Mouse (Mus musculus): ENCODE measurements around the gene Pear1.

Gene Pear1

DNA sequence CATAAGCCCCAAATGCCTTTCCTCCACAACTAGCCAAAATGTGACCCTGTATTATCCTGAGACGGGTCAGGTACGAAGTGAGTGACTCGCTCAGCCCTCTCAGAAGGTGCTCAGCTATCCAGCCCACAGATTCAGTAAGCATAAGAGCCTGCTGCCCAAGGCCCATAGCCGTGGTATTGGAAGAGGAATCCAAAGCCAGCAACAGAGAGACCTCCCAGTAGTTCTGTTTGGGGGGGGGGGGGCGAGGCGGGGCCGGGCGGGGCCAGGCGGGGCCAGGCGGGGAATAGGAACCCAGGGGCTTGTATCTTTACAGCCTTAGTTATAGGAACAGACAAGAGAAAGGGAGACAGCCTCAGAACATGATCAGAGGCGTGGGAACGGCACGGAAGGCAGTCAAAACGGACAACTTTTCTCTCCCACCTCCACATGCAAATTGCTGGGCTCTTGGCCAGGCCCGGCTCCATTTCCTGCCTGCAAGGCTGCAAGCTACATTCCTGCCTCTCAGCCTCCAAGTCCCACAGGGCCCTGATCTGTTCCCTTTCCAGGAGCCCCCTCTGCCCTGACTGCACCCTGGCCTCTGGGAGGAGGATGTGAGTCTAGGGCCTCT is 60.3 kb downstream of the Pear1 start:
- peak; percentile 68 for DNase-seq

DNA sequence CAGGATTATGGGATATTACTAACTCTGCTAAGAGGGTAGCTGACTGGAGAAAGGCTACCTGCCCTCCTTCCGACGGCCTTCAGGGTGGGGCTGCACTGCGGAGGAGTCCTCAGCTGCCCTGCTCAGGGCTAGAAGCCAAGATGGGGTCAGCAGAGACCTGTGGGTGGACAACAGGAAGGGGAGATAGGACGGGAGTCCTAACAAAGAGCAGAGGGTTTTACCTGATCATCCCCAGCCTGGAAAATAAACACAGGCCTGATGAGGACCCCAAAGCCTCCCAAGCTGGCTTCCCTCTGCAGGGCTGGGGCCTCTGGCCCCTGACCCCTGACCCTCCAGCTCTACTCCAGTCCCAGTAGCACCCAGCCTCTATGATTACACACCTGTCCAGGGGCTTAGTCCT is 60.9 kb downstream of the Pear1 start:
- no peak for DNase-seq

DNA sequence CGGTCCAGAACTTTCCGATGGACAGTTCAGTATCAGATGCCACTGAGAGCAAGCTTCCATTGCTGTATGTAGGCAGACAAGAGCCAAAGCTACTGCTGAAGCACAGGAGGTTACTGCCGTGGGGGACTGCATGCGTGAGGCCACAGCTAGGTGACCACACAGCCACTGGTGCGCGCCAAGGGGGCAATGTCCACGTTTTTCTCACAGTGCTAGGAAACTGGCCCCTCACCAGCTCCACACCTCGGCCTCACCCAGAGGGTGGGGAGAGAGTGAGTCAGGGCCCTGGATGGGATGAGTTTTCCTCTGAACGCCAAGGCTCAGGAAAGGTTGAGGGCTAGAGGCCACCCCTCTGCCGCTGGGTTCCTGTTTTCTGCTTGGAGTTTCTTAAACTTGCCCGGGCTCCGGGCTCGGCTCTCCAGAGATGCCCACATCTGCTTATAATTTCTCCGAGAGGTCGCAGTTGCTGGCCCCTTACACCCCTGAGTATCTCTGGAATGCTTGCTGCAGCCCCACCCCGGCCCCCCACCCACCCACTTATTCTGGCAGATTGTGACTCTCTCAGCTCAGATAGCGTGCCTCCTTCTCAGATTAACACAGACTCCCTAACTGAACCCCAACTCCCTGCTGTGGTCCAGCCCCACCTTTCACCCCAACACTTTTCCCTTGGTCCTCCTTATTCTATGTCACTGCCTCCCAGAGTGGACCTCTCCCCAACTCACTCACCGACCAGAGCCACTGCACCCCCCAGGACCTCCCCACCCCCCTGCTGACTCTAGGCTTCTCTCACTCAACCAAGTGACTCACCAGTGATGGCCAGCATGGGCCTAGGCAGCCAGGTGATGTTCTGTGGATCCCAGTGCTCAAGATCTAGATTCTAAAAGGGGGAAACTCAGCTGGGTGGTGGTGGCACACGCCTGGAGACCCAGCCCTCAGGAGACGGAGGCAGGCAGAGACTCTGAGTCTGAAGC is 62.4 kb downstream of the Pear1 start:
- DNase-seq = peak; percentile 54

DNA sequence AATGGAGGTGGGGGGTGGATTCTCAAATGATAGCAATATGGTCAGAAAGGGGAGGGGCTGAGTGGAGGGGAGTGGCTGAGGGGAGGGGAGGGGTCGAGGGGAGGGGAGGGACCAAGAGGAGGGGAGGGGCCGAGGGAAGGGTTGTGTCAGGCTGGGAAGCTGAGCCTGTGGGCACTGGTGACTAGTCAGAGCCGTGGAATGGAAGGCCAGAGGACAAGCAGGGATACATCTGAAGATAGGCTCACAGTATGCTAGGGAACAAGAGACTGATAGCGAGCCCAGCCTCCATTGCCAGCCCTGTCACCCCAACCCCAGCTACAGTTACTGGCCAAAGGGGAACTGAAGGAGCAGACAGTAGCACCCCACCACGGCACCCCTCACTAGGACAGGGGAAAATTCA is 65.5 kb downstream of the Pear1 start:
- DNase-seq = peak; percentile 38

DNA sequence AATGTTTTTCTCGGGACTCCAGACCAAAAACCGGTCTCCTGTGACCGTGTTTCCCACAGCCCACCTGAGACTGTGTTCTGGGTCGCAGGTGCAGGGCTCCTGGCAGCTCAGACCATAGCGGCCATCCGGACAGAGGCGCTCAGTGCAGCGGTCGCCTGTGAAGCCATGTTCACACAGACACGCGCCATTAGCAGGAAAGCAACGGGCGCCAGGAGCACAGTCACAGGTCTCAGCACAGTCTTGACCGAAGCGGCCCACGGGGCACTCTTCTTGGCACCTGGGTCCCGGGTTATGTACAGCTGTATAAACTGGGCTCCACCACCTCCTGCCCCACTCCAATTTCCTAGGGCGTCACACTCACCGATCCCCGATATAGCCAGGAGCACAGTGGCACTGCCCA is 67.6 kb downstream of the Pear1 start:
- DNase-seq = no peak

DNA sequence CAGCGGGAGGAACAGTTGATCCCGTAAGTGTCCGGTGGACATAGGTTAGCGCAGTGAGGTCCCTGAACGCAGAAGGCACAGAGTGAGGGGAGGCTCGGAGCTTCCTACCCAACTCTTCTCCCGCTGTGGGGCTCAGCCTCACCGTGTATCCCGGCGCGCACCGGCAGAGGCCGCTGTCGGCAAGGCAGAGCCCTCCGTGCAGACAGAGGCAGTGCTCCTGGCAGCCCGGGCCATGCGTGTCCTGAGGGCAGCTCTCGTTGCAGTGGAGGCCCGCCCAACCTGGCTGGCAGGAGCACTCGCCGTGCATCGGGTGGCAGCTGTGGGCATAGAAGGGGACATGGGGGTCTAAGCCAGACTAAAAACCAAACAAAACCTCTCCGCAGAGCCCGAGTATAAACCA is 68.1 kb downstream of the Pear1 start:
- peak; percentile 89 for DNase-seq

DNA sequence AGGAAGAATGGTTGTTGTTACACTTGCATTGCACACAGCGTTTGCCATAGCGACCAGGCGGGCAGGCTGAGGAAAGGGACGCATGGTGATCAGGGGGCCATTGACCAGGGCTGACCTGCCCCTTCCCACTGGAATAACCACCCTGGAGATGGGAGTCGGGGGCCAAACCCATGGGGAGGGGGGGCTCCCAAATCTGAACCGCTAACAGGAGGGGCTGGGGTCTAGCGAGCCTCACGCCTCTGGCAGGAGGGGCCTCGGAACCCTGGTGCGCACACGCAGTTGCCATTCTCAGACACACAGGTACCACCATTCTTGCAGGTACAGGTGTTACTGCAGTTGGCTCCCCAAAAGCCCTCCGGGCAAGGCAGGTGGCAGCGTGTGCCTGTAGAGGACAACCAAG is 70.3 kb downstream of the Pear1 start:
- DNase-seq = no peak

DNA sequence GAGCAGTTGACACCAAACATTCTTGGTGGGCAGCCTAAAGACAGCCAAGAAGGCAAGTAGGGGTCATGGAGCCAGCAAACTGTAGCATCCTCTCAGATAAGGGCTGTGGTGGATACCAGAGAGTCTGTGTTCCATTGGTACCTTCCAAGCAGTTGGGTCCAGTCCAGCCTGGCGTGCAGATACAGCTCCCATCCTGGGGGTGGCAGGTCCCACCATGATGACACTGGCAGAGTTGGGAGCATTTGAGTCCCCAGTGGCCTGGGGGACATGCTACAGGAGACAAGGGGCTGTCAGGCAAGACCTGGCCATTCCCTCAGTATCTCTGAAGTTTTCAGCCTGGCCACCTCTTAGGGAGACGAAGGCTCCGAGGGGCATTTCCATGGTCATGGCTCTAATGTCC is 71.5 kb downstream of the Pear1 start:
- no peak for DNase-seq

DNA sequence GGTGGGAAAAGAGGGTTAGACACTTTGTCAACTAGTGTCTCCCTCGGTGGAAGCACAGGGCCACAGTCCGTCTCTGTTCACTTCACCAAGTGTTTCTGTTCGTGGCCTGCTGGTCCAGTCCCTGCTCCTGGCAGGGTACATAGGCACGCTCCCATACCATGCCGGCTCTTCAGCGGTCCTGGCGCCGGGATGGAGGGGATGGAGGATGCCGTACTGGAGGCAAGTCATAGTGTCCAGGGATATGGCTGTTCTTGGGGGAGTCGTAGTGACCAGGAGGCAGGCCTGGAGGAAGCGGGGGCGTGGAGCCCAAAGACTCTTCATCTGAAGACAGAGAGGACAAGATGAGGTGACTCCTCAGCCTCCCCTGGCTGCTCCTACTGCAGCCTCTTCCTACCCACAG is 74.1 kb downstream of the Pear1 start:
- DNase-seq = no peak

DNA sequence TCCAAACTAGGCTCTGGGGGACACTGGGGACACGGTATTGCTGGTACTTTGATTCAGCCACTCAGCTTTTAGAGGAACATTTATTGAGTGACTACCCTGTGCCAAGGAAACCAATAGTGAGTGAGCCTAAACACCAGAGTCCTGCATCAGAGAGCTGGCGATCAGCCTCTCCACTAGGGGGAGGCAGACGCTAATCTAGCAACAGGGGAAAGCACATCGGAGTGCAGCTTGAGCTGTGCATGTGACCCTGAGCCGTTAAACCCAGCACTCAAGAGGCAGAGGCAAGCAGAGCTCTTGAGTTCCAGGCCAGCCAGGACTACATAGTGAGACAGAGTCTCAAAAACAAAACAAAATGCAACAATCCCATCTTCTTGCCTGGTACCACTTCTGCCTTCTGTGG is 75.1 kb downstream of the Pear1 start:
- DNase-seq = peak; percentile 68

DNA sequence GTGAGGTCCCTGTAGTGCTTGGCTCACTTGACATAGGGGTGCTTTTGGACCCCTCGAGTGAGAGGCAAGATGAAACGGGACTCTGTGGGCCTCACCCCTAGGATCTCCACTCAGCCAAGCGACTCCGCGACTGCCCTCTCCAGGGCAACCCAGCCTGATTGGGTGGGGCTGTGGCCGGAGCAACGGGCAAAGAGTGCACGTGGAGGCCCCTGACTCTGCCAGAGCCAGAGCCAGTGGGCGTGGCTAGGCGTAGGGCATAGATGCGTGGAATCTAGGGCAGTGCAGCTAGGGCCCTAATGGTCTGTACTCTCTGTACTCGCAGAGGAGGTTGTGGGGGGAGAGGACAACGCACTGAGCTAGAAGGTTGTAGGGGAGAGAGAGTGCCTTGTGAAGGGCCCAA is 75.7 kb downstream of the Pear1 start, which contains the start of gene Lrrc71:
Gene Lrrc71, minus strand, starts transcription at position 195 of the 400 bp plus-strand sequence.
- no peak for DNase-seq

DNA sequence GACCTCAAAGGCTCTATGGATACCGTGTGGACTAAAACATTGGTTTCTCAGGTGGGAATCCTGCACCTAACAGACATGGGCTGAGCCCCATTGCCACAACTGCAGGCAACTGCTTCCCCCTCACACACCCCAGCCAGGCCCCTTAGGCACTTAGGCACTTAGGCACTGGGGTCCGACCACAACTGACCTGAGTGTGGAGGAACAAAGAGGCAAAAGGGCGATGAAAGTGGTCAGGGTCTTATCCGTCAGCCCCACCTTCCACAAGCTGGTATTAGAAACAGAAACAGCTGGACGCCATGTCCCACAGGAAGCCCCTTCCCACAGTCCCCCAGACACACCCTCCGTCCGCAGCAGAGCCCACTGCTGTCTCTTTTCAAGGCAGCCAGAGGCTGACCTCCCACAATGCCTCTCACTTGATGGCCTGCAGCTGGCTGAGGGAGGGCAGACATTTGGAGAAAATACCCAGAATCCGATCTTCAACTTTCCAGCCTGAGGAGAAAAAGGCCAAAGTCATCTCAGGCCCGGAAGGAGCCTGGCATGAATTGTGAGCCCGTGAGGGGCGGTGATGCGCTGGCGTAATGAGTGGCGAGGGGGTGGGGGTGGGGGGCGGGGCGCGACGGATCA is 79.0 kb downstream of the Pear1 start:
- DNase-seq = peak; percentile 60

DNA sequence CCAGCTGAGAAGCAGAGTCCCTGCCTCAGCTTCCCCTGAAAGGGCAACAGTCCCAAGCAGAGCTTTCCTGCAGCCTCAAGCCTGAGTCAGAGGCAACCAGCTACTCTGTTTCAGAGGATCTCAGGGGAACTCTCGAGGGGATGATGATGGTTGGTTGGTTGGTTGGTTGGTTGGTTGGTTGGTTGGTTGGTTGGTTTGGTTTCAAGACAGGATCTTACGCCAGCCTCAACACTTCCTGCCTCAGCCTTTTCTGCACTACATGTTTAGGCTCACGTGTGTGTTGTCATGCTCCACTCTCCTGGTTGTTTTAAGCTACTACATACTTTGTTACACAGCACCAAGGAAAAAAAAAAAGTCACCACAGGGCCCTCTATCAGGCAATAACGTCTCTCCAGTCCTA is 80.2 kb downstream of the Pear1 start:
- no peak for DNase-seq

DNA sequence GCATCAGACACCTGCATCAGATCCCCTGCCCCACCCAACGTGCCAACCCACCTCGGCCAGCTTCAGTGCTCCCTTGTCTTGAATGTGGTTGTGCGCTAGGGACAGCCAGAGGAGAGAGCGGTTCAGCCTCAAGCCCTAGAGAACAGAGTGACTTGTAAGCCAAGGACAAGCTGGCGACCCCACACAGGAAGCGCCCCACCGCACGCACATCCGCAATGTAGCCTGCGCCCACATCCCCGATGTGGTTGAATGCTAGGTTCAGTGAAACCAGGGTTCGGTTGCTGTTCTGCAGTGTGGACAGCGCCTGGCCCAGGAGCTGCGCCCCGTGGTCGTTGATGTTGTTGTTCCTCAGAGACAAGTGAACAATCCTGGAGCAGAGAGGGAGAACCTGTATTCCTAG is 81.4 kb downstream of the Pear1 start:
- no peak for DNase-seq

DNA sequence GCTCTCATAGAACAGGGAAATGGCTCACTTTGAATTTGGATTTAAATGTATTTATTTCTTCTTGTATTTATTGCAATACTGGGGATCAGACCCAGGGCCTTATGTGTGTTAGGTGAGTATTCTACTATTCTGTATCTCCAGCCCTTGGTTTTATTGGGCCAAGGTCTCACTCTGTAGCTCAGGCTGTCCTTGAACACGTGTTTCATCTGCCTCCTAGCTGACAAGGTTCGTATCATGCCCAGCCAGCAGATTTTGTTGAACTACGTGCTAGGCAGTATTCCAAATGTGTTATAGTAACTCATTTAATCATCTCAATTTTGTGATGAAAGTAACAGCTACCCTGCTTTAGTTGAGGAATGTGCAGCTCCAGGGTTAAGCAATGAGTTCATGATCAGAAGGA is 82.1 kb downstream of the Pear1 start:
- no peak for DNase-seq

DNA sequence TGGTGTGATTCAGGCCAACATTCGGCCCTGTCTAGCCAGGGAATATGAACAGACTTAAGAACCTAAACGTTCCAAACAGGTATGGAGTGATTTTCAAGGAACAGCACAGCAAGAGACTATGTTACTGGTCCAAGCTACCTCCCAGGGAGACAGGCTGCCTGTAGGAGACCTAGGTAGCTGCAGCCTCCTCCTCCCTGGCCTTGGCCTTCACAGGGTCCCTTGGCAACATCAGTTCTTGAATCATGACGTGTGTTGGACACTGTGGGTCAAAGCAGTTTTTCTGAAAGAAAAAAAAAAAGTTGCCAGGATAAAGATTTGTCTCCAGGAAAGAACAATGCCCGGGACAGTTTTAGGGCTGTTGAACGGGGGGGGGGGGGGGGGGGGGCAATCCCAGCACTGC is 85.2 kb downstream of the Pear1 start:
- DNase-seq = no peak

DNA sequence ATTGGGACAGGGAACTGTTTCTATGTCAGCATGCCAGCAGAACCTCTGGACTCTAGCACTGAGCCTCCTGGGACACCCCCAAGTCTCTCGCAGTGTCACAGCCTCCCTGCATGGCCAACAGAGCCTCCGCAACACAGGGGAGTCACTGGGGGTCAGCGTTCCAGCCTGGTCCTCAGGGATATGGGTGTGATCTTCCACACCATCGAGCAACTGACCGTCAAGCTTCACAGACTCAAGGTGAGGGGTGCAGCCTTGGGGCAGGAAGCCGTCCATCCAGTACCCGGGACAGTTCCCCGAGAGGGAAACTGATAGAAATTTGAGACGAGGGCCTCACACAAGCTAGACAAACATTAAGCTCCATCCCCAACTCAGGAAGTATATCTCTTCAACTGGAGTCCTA is 88.8 kb downstream of the Pear1 start:
- DNase-seq = no peak

DNA sequence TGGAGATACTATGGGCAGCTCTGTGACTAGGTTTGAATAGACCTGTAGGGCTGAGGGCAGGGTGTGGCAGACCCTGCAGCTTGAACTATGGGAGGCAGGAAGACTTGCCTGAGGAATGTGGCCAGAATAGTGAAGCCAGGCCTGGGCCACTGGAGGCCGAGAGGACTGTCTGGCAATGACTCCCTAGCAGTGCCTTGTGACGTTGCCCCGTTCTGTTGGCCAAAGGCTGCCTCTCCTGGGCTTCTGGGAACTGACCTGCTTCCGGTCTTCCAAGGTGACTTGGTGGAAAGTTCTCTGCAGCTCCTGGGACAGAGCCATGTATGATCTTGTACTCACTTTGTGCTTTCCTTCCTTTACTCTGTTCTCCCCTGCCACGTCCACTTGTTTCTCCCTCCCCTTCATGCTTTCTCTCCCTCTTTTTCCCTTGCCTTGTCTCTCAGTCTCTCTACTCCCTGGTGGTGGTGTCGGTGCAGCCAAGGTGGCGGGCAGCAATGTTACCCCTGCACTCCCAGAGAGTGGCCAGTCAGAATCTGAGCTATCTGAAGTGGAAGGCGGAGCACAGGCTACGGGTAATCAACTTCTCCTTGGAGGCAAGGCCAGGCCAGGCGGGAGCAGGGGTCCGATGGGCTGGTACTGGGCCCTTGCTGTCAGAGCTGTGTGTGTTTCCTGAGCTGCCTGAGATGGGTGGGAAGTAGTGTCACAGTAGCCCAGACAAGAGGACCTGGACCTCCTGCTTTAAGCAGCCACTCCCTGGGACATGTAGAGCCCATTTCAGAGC is 89.9 kb downstream of the Pear1 start:
- DNase-seq = no peak

DNA sequence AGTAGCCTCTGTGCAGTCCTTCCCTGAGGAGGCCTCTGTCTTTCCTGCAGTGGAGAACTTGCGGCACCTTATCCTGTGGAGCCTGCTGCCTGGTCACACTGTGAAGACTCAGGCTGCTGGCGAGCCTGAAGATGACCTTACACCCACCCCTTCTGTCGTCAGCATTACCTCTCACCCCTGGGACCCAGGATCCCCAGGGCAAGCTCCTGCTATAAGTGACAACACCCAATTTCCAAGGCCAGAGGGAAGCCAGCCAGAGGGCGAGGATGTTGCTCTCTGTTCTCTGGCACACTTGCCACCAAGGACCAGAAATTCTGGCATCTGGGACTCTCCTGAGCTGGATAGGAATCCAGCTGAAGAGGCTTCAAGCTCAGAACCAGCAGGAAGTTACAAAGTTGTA is 91.0 kb downstream of the Pear1 start:
- DNase-seq = no peak

DNA sequence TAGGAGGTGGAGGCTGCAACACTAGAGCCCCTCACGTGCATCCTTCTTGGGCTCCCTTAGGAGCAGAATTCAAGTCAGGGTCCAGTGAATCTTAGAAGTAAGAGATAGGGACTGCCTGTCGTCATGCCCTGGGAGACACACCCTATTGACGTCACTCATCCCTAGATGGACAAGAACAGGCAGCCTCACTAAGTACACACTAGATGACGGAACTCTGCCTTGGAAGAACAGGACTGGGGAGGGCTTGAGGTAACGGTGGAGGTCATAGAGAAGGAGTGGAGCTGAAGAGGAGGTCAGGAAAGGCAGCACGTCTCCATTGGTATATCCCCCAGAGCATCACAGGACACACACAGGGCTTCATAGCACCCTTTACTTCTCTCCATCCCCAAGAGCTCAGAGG is 95.4 kb downstream of the Pear1 start:
- no peak for DNase-seq

DNA sequence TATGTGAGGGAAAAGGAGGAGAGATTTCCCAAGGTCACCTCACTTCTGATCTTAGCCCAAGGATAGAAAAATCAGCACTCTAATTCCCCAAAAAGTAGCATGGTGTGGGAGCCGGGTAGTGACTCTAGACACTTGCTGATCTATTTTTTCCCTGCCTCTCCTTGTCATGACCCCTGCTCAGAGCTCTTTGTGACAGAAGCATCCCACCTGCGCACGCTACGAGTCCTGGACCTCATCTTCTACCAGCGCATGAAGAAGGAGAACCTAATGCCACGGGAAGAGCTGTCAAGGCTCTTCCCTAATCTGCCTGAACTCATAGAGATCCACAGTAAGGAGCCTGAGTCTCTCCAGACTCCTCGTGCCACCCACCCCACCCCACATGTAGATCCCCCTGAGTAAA is 97.9 kb downstream of the Pear1 start:
- no peak for DNase-seq

DNA sequence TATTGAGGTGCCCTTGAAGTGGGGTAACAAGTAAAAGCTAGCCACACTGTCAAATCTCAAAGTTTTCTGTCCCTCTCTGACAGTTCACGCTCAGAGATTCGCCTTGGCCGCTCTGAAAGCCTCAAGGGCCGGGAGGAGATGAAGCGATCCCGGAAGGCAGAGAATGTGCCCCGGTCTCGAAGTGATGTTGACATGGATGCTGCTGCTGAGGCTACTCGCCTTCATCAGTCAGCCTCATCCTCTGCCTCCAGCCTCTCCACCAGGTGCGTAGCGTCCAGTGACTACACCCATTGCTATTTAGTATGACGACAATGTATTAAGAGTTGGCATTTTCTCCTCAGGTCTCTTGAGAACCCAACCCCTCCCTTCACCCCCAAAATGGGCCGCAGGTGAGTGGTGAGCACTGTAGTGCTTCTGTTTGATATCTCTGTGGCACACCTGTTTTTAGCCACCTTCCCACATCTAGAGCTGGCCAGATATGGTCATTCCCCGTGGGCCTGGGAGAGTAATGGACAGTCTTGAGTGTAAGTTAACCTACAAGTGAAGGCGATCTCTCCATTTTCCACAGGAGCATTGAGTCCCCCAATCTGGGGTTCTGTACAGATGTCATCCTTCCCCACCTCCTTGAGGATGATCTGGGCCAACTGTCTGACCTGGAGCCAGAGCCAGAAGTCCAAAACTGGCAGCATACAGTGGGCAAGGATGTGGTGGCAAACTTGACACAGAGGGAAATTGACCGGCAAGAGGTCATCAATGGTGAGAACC is 98.5 kb downstream of the Pear1 start:
- DNase-seq = no peak
